Mouse (Mus musculus): ENCODE measurements around the gene Gm4767. TPM values are rescaled to one million over a fixed set of nuclear protein-coding genes. Genes with fewer than 3 reads are reported as not detected.
A peak's percentile ranks its signal among the peaks of the same experiment; 100 is the strongest.
"Not testable (repeated sequence)": the region's sequence is repeated elsewhere in the genome, so short reads cannot be mapped to it uniquely, and the experiment has no call there.

Gm4767 gene
- polyA plus RNA-seq (2015; fragmentation: Nextera tagmentation; extraction: Ambion mirVana), result 2.5 and 3.9 TPM in 2 replicates

- not testable (repeated sequence) for H3K4me1 ChIP-seq (replicated peaks; ENCODE audit: control insufficient read depth, insufficient read depth, low read length); ATAC-seq (ENCODE audit: low read depth); H3K36me3 ChIP-seq (ENCODE audit: control insufficient read depth, insufficient read depth, low read length); H3K9me3 ChIP-seq (ENCODE audit: control insufficient read depth, low read length); H3K9ac ChIP-seq (ENCODE audit: low read length); H3K4me3 ChIP-seq (ENCODE audit: low read length); H3K4me2 ChIP-seq (ENCODE audit: low read depth, low read length); H3K27ac ChIP-seq (ENCODE audit: low read length); H3K27me3 ChIP-seq (ENCODE audit: control insufficient read depth, insufficient read depth, low read depth, low read length)
- whole genome bisulfite sequencing, result 30% methylated on average over 10 of the region's 20 CpGs
Measured at GRCm38 (mm10) chr10:81811899-81812298, at the start of gene Gm4767. Gene Gm4767, plus strand, starts transcription at chr10:81812186.

DNA sequence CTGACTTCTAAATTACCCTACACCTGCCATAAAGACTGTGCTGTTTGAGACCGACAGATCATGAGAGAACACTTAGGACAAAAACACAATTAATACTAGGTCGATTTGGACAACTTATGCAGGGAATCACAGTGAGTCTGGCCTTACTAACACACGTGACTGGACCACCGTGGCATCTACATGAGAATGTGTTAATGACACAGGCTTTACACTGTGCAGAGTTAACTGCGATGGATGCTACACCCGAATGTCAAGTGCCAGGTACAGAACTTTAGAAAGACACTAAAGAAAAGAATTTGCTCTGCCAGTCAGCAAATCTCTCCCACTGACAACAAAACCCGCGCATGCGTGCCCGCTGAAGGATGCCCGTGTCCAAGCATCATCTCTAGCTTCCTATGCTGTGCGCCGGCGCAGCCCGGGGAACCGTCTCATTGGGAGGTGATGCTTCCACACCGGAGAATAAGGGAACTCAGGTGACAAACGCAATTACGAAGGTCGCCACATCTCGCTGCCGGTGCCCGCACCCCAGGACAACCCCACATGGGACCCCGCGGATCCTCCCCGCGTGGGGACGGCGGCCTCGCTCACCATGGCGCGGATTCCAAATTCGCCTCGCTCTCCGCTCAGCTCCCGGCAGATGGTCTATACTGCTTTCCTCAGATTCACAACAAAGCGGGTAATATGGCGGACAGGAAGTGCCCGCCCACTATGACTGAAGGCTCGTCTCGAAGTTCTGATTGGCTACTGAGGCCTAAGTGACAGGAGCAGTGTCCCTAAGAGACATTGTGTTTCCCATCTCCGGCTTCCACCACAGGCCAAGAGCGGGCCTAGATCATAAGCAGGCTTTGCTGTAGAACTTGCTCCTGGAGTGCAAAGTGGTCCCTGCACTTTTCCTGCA, 41.2 kb upstream of the Gm4767 start, which contains the start of gene Gm3055:
Gm3055 (minus strand) TSS at position 656 of the 898 bp plus-strand sequence.
- not testable (repeated sequence) for H3K4me1 ChIP-seq (replicated peaks; ENCODE audit: control insufficient read depth, insufficient read depth, low read length); H3K27ac ChIP-seq (ENCODE audit: low read length); H3K9ac ChIP-seq (ENCODE audit: low read length); H3K4me3 ChIP-seq (ENCODE audit: low read length); H3K36me3 ChIP-seq (ENCODE audit: control insufficient read depth, insufficient read depth, low read length); H3K9me3 ChIP-seq (ENCODE audit: control insufficient read depth, low read length); H3K27me3 ChIP-seq (ENCODE audit: control insufficient read depth, insufficient read depth, low read depth, low read length); H3K4me2 ChIP-seq (ENCODE audit: low read depth, low read length)
- no CpG with 5 or more reads among the region's 43 CpGs for WGBS
- peak; percentile 97 for ATAC-seq (ENCODE audit: low read depth)

- not testable (repeated sequence) for H3K27me3 ChIP-seq (ENCODE audit: control insufficient read depth, insufficient read depth, low read depth, low read length)
- WGBS, result no CpG with 5 or more reads among the region's 3 CpGs
- ATAC-seq (ENCODE audit: low read depth), result peak; percentile 45; the same call in 1 of the 2 replicates
Measured at GRCm38 (mm10) chr10:81771404-81771777, 40.6 kb upstream of the Gm4767 start.

DNA sequence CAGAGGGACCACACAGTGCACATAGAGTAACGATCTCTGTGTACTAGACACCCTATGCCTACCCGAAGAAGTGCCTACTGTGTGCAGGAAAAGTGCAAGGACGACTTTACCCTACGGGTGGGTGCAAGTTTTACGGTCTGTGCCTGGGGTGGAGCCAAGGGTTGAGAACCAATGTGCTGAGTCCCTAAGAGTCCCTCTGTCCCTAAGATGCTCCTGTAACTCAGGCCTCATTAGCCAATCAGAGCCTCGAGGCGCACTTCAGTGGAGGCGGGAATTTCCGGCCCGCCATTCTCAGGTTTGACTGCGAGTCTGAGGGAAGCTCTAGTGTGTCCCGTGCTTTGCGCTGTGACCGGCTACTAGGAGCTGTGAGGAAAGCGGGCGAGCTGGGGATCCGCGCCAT, 34.2 kb downstream of the Gm4767 start:
- H3K4me1 ChIP-seq (replicated peaks; ENCODE audit: control insufficient read depth, insufficient read depth, low read length); H3K27me3 ChIP-seq (ENCODE audit: control insufficient read depth, insufficient read depth, low read depth, low read length); H3K4me3 ChIP-seq (ENCODE audit: low read length); H3K27ac ChIP-seq (ENCODE audit: low read length); H3K9me3 ChIP-seq (ENCODE audit: control insufficient read depth, low read length); H3K4me2 ChIP-seq (ENCODE audit: low read depth, low read length); H3K36me3 ChIP-seq (ENCODE audit: control insufficient read depth, insufficient read depth, low read length); H3K9ac ChIP-seq (ENCODE audit: low read length): not testable (repeated sequence)
- no CpG with 5 or more reads among the region's 18 CpGs for WGBS
- ATAC-seq (ENCODE audit: low read depth), result peak; percentile 61; the same call in 1 of the 2 replicates

More at GRCm38 (mm10) chr10:81771404-81771777, 40.6 kb upstream of the Gm4767 start:
- not testable (repeated sequence) for H3K4me1 ChIP-seq (replicated peaks; ENCODE audit: control insufficient read depth, insufficient read depth, low read length); H3K4me2 ChIP-seq (ENCODE audit: low read depth, low read length); H3K4me3 ChIP-seq (ENCODE audit: low read length); H3K27ac ChIP-seq (ENCODE audit: low read length); H3K9ac ChIP-seq (ENCODE audit: low read length); H3K36me3 ChIP-seq (ENCODE audit: control insufficient read depth, insufficient read depth, low read length); H3K9me3 ChIP-seq (ENCODE audit: control insufficient read depth, low read length)

DNA sequence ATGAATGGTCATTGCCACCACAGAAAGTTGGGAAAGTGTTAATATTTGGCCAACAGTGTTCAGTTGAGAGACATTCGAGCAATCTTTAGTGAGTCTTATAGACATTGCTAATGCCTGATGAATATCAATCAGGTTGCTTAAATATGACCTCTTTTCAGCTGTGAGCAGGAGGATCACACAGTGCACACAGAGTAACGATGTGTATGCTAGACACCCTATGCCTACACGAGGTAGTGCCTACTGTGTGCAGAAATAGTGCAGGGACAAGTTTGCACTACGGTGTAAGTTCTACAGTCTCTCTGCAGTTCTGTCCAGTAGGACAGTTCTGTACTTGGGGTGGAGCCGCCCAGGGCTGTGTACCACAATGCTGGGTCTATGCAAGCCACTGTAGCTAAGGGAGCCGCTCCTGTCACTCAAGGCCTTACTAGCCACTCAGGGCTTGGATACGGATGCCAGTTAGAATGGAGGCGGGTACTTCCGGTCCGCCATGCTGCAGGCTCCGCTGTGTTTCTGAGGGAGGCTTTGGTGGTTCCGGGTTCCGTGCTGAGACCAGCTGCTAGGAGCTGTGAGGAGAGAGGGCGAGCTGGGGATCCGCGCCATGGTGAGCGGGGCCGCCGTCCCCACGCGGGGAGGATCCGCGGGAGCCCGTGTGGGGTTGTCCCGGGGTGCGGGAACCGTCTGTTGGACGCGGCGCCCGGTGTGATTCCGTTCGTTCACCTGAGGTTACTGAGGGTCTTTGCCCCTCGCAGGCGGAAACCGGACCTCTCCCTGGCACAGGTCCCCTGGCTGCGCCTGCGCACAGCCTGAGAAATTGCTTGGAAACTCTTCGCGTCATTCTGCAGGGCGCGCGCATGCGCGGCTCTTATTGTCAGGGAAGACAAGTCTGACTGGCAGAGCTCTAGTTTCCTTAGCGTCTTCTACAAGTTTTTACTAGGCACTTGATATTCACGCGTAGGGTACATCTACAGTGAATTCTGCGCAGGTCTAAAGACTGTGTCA, 51.7 kb downstream of the Gm4767 start, which contains the start of gene Gm32687:
Gm32687 (plus strand) TSS at position 526 of the 999 bp plus-strand sequence.
- not testable (repeated sequence) for H3K4me1 ChIP-seq (replicated peaks; ENCODE audit: control insufficient read depth, insufficient read depth, low read length); H3K27me3 ChIP-seq (ENCODE audit: control insufficient read depth, insufficient read depth, low read depth, low read length); H3K36me3 ChIP-seq (ENCODE audit: control insufficient read depth, insufficient read depth, low read length); H3K4me2 ChIP-seq (ENCODE audit: low read depth, low read length); H3K27ac ChIP-seq (ENCODE audit: low read length); H3K4me3 ChIP-seq (ENCODE audit: low read length); H3K9ac ChIP-seq (ENCODE audit: low read length); H3K9me3 ChIP-seq (ENCODE audit: control insufficient read depth, low read length)
- ATAC-seq (ENCODE audit: low read depth), result peak; percentile 100
- WGBS, result 30% methylated on average over 4 of the region's 49 CpGs

Other genes with a start within 250 kb of the Gm4767 start
- gene Tle2, start 237.6 kb upstream of the Gm4767 start, polyA plus RNA-seq (2015; fragmentation: Nextera tagmentation; extraction: Ambion mirVana), result 51.2 and 53.3 TPM in 2 replicates
- gene Tle6, start 211.1 kb upstream of the Gm4767 start, polyA plus RNA-seq (2015; fragmentation: Nextera tagmentation; extraction: Ambion mirVana), result 30.1 and 33.8 TPM in 2 replicates
- 0.24 and 0.98 TPM in 2 replicates for gene BC025920, start 205.9 kb upstream of the Gm4767 start, polyA plus RNA-seq (2015; fragmentation: Nextera tagmentation; extraction: Ambion mirVana)
- 38.0 and 40.0 TPM in 2 replicates for gene Sirt6, start 184.4 kb upstream of the Gm4767 start, polyA plus RNA-seq (2015; fragmentation: Nextera tagmentation; extraction: Ambion mirVana)
- 8.5 and 9.2 TPM in 2 replicates for gene Ankrd24, start 183.6 kb upstream of the Gm4767 start, polyA plus RNA-seq (2015; fragmentation: Nextera tagmentation; extraction: Ambion mirVana)
- gene Gm10778, start 163.1 kb upstream of the Gm4767 start, polyA plus RNA-seq (2015; fragmentation: Nextera tagmentation; extraction: Ambion mirVana), result 4.8 and 5.0 TPM in 2 replicates
- 18.5 and 20.9 TPM in 2 replicates for gene Zfp433, start 107.4 kb upstream of the Gm4767 start, polyA plus RNA-seq (2015; fragmentation: Nextera tagmentation; extraction: Ambion mirVana)
- gene Gm3055, start 41.0 kb upstream of the Gm4767 start, polyA plus RNA-seq (2015; fragmentation: Nextera tagmentation; extraction: Ambion mirVana), result 10.2 and 10.6 TPM in 2 replicates
- 9.0 and 10.9 TPM in 2 replicates for gene Gm32687, start 51.7 kb downstream of the Gm4767 start, polyA plus RNA-seq (2015; fragmentation: Nextera tagmentation; extraction: Ambion mirVana)
- gene Zfp781, start 118.3 kb downstream of the Gm4767 start, polyA plus RNA-seq (2015; fragmentation: Nextera tagmentation; extraction: Ambion mirVana), result 3.0 and 4.7 TPM in 2 replicates
- 12.9 and 15.6 TPM in 2 replicates for gene Zfp873, start 235.9 kb downstream of the Gm4767 start, polyA plus RNA-seq (2015; fragmentation: Nextera tagmentation; extraction: Ambion mirVana)

All from lung, embryonic 16.5 days (tissue).